Mouse (Mus musculus): ENCODE measurements at regions not wholly inside any gene's neighbourhood (a gene's known extent, or its start where the extent isn't known, plus 50 kb on each side); places are given as distances from the start of the nearest gene placed in this dataset.

- Histone ChIP-seq H3K4me2 (replicated peaks; ENCODE audit: low read depth, low read length) (no peak overlapping the region), H3K9me3 (ENCODE audit: control insufficient read depth, low read length) (no peaks in the 10 kb centered on the region), H3K27me3 (ENCODE audit: control insufficient read depth, insufficient read depth, low read length) (no peaks in the 10 kb centered on the region), H3K9ac (ENCODE audit: low read depth, low read length) (no peak overlapping the region), H3K4me3 (ENCODE audit: low read length) (no peak overlapping the region), H3K4me1 (ENCODE audit: control insufficient read depth, insufficient read depth, low read length) (0 out of 2 replicates have a peak, but pooled peaks cover 4% of the 10 kb centered on the region), H3K27ac (ENCODE audit: low read depth, low read length) (no peak overlapping the region), H3K36me3 (ENCODE audit: control insufficient read depth, insufficient read depth, low read length) (no peaks in the 10 kb centered on the region)
- no peak for ATAC-seq (ENCODE audit: low FRiP score, low TSS enrichment)
- WGBS, result 74% methylated on average over 5 of the region's 5 CpGs
Measured at GRCm38 (mm10) chr13:102573286-102573921, 120.0 kb upstream of the Cd180 start.

DNA sequence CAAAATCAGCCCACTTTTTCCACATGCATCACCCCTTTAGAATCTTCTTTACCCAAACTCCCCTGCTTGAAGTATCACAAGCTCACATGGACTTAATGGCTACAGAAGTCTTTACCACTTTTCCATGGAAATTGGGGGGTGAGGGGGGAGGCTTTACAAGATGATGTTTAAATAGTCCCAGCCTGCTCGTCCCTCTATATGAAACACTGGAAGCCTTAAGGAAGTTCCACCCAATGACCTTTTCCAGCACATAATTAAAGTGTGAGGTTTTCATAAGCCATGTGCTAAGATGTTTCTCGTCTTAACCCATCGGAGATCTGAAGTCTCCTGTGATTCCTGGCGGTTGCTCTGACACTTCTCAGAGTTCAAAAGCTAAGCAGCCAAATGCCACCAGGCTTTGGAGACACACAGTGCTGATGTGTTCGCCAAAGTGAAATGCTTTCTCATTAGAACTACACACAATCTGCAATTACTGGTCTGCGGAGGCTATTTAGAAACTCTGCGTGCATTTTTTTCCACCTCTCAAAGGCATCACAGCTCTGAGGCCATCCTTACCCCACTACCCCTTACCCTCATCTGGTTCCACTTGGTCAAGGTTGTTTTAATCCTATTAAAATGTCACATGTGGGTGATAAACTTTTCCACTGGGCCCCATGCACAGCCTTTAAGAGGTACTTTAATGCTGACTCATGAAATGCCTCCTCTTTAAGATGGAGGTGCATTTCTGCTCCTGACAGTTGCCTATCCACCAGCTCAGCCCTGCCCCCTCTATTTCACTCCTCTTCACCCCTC, 116.3 kb upstream of the Cd180 start:
- 48% methylated on average over 7 of the region's 7 CpGs for WGBS

DNA sequence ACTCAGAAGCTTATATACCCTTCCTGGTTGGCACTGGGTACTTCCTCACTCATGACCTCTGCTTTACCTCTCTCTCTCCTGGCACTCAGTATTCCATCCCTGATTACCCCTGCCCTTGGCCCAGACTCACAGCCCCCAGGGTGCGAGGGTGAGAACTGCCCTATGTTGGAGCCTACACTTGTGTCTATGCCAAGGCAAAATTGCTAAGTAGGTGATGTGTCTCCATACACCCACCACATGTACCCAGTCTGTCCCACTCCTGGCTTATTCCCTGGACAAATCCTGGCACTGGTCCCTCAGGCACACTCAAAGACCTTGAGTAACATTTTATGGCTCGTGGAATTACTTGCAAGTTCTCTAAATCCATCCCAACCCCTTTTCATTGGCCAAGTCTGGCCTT, 114.5 kb upstream of the Cd180 start:
- WGBS, result 87% methylated on average over 2 of the region's 2 CpGs
- ATAC-seq (ENCODE audit: low FRiP score, low TSS enrichment), result no peak
- Histone ChIP-seq H3K4me2 (replicated peaks; ENCODE audit: low read depth, low read length) (no peak overlapping the region), H3K27ac (ENCODE audit: low read depth, low read length) (no peak overlapping the region), H3K9me3 (ENCODE audit: control insufficient read depth, low read length) (no peaks in the 10 kb centered on the region), H3K4me3 (ENCODE audit: low read length) (no peak overlapping the region), H3K27me3 (ENCODE audit: control insufficient read depth, insufficient read depth, low read length) (no peaks in the 10 kb centered on the region), H3K36me3 (ENCODE audit: control insufficient read depth, insufficient read depth, low read length) (no peaks in the 10 kb centered on the region), H3K9ac (ENCODE audit: low read depth, low read length) (no peak overlapping the region), H3K4me1 (ENCODE audit: control insufficient read depth, insufficient read depth, low read length) (peaks cover 3% of the 10 kb centered on the region; the same call in 1 of the 2 replicates)

More for the DNA sequence above, 116.3 kb upstream of the Cd180 start:
- no peaks in the 10 kb centered on the region for H3K27me3 ChIP-seq (ENCODE audit: control insufficient read depth, insufficient read depth, low read length)
- H3K4me1 ChIP-seq (ENCODE audit: control insufficient read depth, insufficient read depth, low read length), result 0 out of 2 replicates have a peak, but pooled peaks cover 4% of the 10 kb centered on the region
- H3K27ac ChIP-seq (ENCODE audit: low read depth, low read length), result no peak overlapping the region
- H3K9ac ChIP-seq (ENCODE audit: low read depth, low read length), result no peak overlapping the region
- H3K9me3 ChIP-seq (ENCODE audit: control insufficient read depth, low read length), result no peaks in the 10 kb centered on the region
- no peak overlapping the region for H3K4me3 ChIP-seq (ENCODE audit: low read length)
- no peak overlapping the region for H3K4me2 ChIP-seq (replicated peaks; ENCODE audit: low read depth, low read length)
- H3K36me3 ChIP-seq (ENCODE audit: control insufficient read depth, insufficient read depth, low read length), result no peaks in the 10 kb centered on the region
- no peak for ATAC-seq (ENCODE audit: low FRiP score, low TSS enrichment)

GRCm38 (mm10) chr13:102579638-102580037, 113.7 kb upstream of the Cd180 start:
- peaks cover 3% of the 10 kb centered on the region; the same call in 1 of the 2 replicates for H3K4me1 ChIP-seq (ENCODE audit: control insufficient read depth, insufficient read depth, low read length)
- H3K36me3 ChIP-seq (ENCODE audit: control insufficient read depth, insufficient read depth, low read length), result no peaks in the 10 kb centered on the region
- H3K9me3 ChIP-seq (ENCODE audit: control insufficient read depth, low read length), result no peaks in the 10 kb centered on the region
- H3K4me3 ChIP-seq (ENCODE audit: low read length), result no peak overlapping the region
- no peak overlapping the region for H3K9ac ChIP-seq (ENCODE audit: low read depth, low read length)
- 89% methylated on average over 3 of the region's 3 CpGs for WGBS
- H3K27ac ChIP-seq (ENCODE audit: low read depth, low read length), result no peak overlapping the region
- H3K4me2 ChIP-seq (replicated peaks; ENCODE audit: low read depth, low read length), result no peak overlapping the region
- H3K27me3 ChIP-seq (ENCODE audit: control insufficient read depth, insufficient read depth, low read length), result no peaks in the 10 kb centered on the region
- ATAC-seq (ENCODE audit: low FRiP score, low TSS enrichment), result no peak

- Histone ChIP-seq H3K4me1 (ENCODE audit: control insufficient read depth, insufficient read depth, low read length) (peaks cover 3% of the 10 kb centered on the region; the same call in 1 of the 2 replicates), H3K4me2 (replicated peaks; ENCODE audit: low read depth, low read length) (no peak overlapping the region), H3K4me3 (ENCODE audit: low read length) (no peak overlapping the region), H3K9ac (ENCODE audit: low read depth, low read length) (no peak overlapping the region), H3K27me3 (ENCODE audit: control insufficient read depth, insufficient read depth, low read length) (no peaks in the 10 kb centered on the region), H3K9me3 (ENCODE audit: control insufficient read depth, low read length) (no peaks in the 10 kb centered on the region), H3K27ac (ENCODE audit: low read depth, low read length) (no peak overlapping the region), H3K36me3 (ENCODE audit: control insufficient read depth, insufficient read depth, low read length) (no peaks in the 10 kb centered on the region)
- 56% methylated on average over 12 of the region's 12 CpGs for WGBS
- ATAC-seq (ENCODE audit: low FRiP score, low TSS enrichment), result peak; percentile 49; the same call in 1 of the 2 replicates
Measured at GRCm38 (mm10) chr13:102583984-102584645, 109.2 kb upstream of the Cd180 start.

DNA sequence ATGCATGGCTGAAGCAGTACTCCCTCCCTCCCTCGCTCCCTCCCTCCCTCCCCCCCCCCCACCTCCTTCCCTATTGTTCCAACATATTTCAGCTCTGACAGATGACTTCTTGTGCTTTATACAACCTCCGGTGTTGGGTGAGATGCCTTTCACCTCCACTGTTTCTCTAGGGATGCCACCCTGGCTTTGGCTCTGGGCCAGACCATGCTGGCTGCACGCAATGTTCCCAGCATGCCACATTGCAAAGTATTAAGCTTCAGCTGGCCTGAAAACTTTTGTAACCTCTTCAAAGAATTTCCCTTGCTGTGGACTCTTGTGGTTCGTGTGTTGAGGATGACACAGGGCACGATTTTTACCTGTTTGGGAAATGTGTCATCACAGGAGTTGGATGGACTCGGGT, 107.1 kb upstream of the Cd180 start:
- Histone ChIP-seq H3K4me1 (ENCODE audit: control insufficient read depth, insufficient read depth, low read length) (peaks cover 10% of the 10 kb centered on the region; the same call in 1 of the 2 replicates), H3K36me3 (ENCODE audit: control insufficient read depth, insufficient read depth, low read length) (no peaks in the 10 kb centered on the region), H3K9me3 (ENCODE audit: control insufficient read depth, low read length) (no peaks in the 10 kb centered on the region), H3K9ac (ENCODE audit: low read depth, low read length) (no peak overlapping the region), H3K4me2 (replicated peaks; ENCODE audit: low read depth, low read length) (no peak overlapping the region), H3K4me3 (ENCODE audit: low read length) (no peak overlapping the region), H3K27me3 (ENCODE audit: control insufficient read depth, insufficient read depth, low read length) (no peaks in the 10 kb centered on the region), H3K27ac (ENCODE audit: low read depth, low read length) (no peak overlapping the region)
- no peak for ATAC-seq (ENCODE audit: low FRiP score, low TSS enrichment)
- 74% methylated on average over 5 of the region's 6 CpGs for WGBS

GRCm38 (mm10) chr13:102589680-102590435, 103.5 kb upstream of the Cd180 start:
- Histone ChIP-seq H3K4me3 (ENCODE audit: low read length) (no peak overlapping the region), H3K9ac (ENCODE audit: low read depth, low read length) (no peak overlapping the region), H3K27ac (ENCODE audit: low read depth, low read length) (peak overlapping the region; percentile 25; the same call in 1 of the 2 replicates), H3K36me3 (ENCODE audit: control insufficient read depth, insufficient read depth, low read length) (no peaks in the 10 kb centered on the region), H3K27me3 (ENCODE audit: control insufficient read depth, insufficient read depth, low read length) (no peaks in the 10 kb centered on the region), H3K4me2 (replicated peaks; ENCODE audit: low read depth, low read length) (no peak overlapping the region; the same call in 1 of the 2 replicates), H3K9me3 (ENCODE audit: control insufficient read depth, low read length) (no peaks in the 10 kb centered on the region), H3K4me1 (ENCODE audit: control insufficient read depth, insufficient read depth, low read length) (peaks cover 15% of the 10 kb centered on the region; the same call in 1 of the 2 replicates)
- WGBS, result 35% methylated on average over 18 of the region's 18 CpGs
- ATAC-seq (ENCODE audit: low FRiP score, low TSS enrichment), result peak; percentile 84; the same call in 1 of the 2 replicates

DNA sequence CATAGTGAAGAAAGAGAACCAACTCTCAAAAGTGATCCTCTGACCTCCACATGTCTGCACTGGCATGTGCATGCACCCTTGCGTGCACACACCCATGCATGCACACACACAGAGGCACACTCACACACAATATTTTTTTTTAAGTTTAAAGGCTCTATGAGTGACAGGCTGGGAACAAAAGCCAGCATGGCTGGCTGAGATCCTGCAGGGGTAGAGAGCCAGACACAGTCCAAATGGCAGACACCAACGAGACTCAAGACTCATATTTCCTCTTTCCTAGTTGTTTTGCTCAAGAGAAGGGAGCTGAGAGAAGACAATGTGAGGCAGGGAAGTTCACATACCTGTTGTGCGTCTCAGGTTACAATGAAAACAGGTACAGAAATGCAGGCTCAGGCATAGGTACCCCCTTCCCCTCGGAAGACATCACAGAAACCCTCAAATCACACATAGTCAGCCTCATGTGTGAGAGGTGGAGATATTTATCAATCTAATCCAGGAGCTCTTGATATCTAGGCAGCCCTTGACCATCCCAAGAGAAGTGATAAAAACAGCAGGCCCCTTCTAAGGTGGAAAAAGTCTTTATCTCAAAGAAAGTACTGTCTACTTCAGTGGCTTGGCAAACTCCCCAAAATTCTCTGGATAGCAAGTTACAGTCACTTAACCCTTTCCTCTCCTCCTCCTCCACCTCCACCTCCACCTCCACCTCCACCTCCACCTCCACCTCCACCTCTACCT, 101.4 kb upstream of the Cd180 start:
- Histone ChIP-seq H3K9ac (ENCODE audit: low read depth, low read length) (no peak overlapping the region), H3K4me2 (replicated peaks; ENCODE audit: low read depth, low read length) (no peak overlapping the region), H3K4me1 (ENCODE audit: control insufficient read depth, insufficient read depth, low read length) (peaks cover 15% of the 10 kb centered on the region; the same call in 1 of the 2 replicates), H3K27ac (ENCODE audit: low read depth, low read length) (no peak overlapping the region), H3K9me3 (ENCODE audit: control insufficient read depth, low read length) (no peaks in the 10 kb centered on the region), H3K4me3 (ENCODE audit: low read length) (no peak overlapping the region), H3K36me3 (ENCODE audit: control insufficient read depth, insufficient read depth, low read length) (no peaks in the 10 kb centered on the region), H3K27me3 (ENCODE audit: control insufficient read depth, insufficient read depth, low read length) (no peaks in the 10 kb centered on the region)
- no peak for ATAC-seq (ENCODE audit: low FRiP score, low TSS enrichment)
- 57% methylated on average over 4 of the region's 4 CpGs for WGBS
